Mouse (Mus musculus): ENCODE data around the gene Prcp.

- TF ChIP-seq POLR2A (IDR thresholded peaks at IDR 0.05; ENCODE audit: insufficient read depth, low read depth, low read length) (no peak), CTCF (IDR thresholded peaks at IDR 0.05; ENCODE audit: insufficient read depth, low read depth, low read length) (no peak)
Observed at GRCm38 (mm10) chr7:92870161-92870560, 4.1 kb upstream of the Prcp start.
